Mouse (Mus musculus): ENCODE results near the gene Nrxn2. TPM values are rescaled to one million over a fixed set of nuclear protein-coding genes. Genes with fewer than 3 reads are reported as not detected.

The Nrxn2 gene
- total and polyA plus RNA-seq, 3 experiments, result 0.03 to 0.16 TPM; not detected in 1

- peaks cover 2% of the 10 kb centered on the region; the same call in 1 of the 2 replicates for H3K4me1 ChIP-seq (ENCODE audit: insufficient read depth, low read depth, low read length)
- no peaks in the 10 kb centered on the region for H3K36me3 ChIP-seq (replicated peaks)
- no peak overlapping the region for H3K4me3 ChIP-seq (ENCODE audit: low read depth, low read length)
- H3K27me3 ChIP-seq (ENCODE audit: insufficient read depth, low read length), result peaks cover 24% of the 10 kb centered on the region
- DNase-seq (ENCODE audit: low spot score) (no peak), ATAC-seq (ENCODE audit: extremely low read depth, insufficient number of reproducible peaks, low FRiP score, poor library complexity, severe bottlenecking) (no peak)
- H3K9me3 ChIP-seq (replicated peaks), result no peaks in the 10 kb centered on the region
- TF ChIP-seq TAL1 (conservative IDR thresholded peaks at IDR 0.05; ENCODE audit: low read depth, low read length), result no peak
Observed at GRCm38 (mm10) chr19:6502035-6502541, 83.6 kb downstream of the Nrxn2 start.

DNA sequence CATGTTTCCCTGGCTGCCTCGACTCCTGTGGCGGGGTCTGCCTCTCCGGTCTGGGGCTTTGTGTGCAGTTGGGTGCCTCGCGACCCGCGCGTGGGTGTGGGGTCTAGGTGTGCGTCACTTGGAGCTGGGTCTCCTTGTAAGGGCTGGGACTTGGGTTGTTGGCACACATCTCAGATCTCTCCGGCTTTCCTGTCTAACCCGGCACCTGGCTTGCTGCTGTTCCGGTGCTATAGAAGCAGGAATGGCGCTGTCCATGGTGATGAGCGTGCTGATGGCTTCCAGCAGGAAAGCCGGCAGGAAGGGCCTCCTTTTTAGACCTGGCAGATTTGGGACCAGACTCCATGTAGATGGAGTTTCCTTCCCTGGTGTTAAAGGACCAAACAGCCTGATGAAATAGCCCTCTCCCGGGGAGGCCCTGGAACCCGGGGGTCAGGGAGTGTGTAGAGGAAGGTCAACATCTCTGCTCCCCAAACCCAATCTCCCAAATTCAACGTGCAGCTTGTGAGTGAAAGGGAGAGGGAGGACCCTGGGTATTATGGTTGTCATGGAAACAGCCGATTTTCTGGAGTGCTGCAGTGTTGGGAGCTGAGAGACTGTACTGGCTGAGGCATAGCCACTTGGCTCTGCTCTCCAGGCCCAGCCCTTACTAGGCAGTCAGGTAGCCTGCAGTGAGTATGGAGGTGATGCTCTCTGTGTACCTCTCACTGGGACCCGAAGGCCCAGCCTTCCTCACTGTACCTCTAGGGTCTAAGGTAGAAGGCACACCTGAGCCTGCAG lies 84.2 kb downstream of the Nrxn2 start:
- Histone ChIP-seq H3K9me3 (replicated peaks) (no peaks in the 10 kb centered on the region), H3K36me3 (replicated peaks) (no peaks in the 10 kb centered on the region), H3K4me1 (ENCODE audit: insufficient read depth, low read depth, low read length) (peaks cover 2% of the 10 kb centered on the region; the same call in 1 of the 2 replicates), H3K4me3 (ENCODE audit: low read depth, low read length) (no peak overlapping the region), H3K27me3 (ENCODE audit: insufficient read depth, low read length) (peaks cover 27% of the 10 kb centered on the region)
- DNase-seq (ENCODE audit: low spot score), result no peak
- ATAC-seq (ENCODE audit: extremely low read depth, insufficient number of reproducible peaks, low FRiP score, poor library complexity, severe bottlenecking), result no peak
- TF ChIP-seq GATA2 (IDR thresholded peaks at IDR 0.05; ENCODE audit: borderline replicate concordance, low read depth, low read length) (no peak), CTCF (IDR thresholded peaks at IDR 0.05; ENCODE audit: low read depth, low read length) (no peak), POLR2AphosphoS5 (IDR thresholded peaks at IDR 0.05; ENCODE audit: insufficient replicate concordance, low read depth, low read length) (no peak), GATA1 (IDR thresholded peaks at IDR 0.05; ENCODE audit: borderline replicate concordance, low read length) (no peak), TAL1 (conservative IDR thresholded peaks at IDR 0.05; ENCODE audit: low read depth, low read length) (no peak)

DNA sequence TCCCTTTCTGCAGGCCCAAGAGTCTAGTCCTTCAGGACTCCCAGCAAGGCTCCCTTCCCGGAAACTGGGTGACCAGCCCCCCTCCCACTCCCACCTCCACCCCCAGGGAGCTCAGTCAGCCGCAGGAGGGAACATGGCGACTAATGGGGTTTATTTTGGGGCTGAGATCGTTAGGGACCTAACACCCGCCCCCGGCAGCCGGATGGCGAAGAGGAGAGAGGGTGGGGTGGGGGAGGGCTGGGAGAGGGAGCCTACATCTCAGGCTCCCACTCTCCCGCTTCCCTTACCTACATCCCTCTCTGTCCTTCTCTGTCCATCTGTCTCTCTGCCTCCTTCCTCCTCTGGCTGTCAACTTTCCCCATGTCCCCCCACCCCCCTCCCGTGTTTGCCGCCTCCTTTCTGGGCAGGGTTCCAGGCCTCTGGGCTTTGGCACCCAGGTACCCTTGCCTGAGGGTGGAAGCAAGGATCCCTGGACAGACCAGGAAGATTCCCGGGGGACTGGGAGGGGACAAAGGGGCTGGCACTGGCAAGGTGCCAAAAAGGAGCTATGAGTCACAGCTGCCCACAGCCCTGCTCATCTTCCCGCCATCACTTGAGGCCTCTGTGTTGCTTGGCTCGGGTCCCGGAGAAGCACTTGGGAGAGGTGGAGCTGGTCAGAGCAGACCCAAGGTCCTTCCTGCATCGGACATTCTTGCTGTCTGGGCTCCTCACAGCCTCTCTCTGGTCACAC lies 85.6 kb downstream of the Nrxn2 start:
- Histone ChIP-seq H3K4me3 (ENCODE audit: low read depth, low read length) (no peak overlapping the region), H3K27me3 (ENCODE audit: insufficient read depth, low read length) (peaks cover 27% of the 10 kb centered on the region), H3K36me3 (replicated peaks) (no peaks in the 10 kb centered on the region), H3K9me3 (replicated peaks) (no peaks in the 10 kb centered on the region), H3K4me1 (ENCODE audit: insufficient read depth, low read depth, low read length) (peaks cover 2% of the 10 kb centered on the region; the same call in 1 of the 2 replicates)
- TF ChIP-seq TAL1 (conservative IDR thresholded peaks at IDR 0.05; ENCODE audit: low read depth, low read length) (no peak), GATA2 (IDR thresholded peaks at IDR 0.05; ENCODE audit: borderline replicate concordance, low read depth, low read length) (no peak), GATA1 (IDR thresholded peaks at IDR 0.05; ENCODE audit: borderline replicate concordance, low read length) (no peak), CTCF (IDR thresholded peaks at IDR 0.05; ENCODE audit: low read depth, low read length) (no peak), POLR2AphosphoS5 (IDR thresholded peaks at IDR 0.05; ENCODE audit: insufficient replicate concordance, low read depth, low read length) (no peak)
- ATAC-seq (ENCODE audit: extremely low read depth, insufficient number of reproducible peaks, low FRiP score, poor library complexity, severe bottlenecking), result no peak
- DNase-seq (ENCODE audit: low spot score), result no peak

- Histone ChIP-seq H3K4me3 (ENCODE audit: low read depth, low read length) (no peak overlapping the region), H3K36me3 (replicated peaks) (no peaks in the 10 kb centered on the region), H3K9me3 (replicated peaks) (no peaks in the 10 kb centered on the region), H3K27me3 (ENCODE audit: insufficient read depth, low read length) (peaks cover 28% of the 10 kb centered on the region), H3K4me1 (ENCODE audit: insufficient read depth, low read depth, low read length) (peaks cover 2% of the 10 kb centered on the region; the same call in 1 of the 2 replicates)
- TF ChIP-seq TAL1 (conservative IDR thresholded peaks at IDR 0.05; ENCODE audit: low read depth, low read length) (no peak), GATA1 (IDR thresholded peaks at IDR 0.05; ENCODE audit: borderline replicate concordance, low read length) (no peak), CTCF (IDR thresholded peaks at IDR 0.05; ENCODE audit: low read depth, low read length) (no peak), POLR2AphosphoS5 (IDR thresholded peaks at IDR 0.05; ENCODE audit: insufficient replicate concordance, low read depth, low read length) (no peak), GATA2 (IDR thresholded peaks at IDR 0.05; ENCODE audit: borderline replicate concordance, low read depth, low read length) (no peak)
- no peak for ATAC-seq (ENCODE audit: extremely low read depth, insufficient number of reproducible peaks, low FRiP score, poor library complexity, severe bottlenecking)
- no peak for DNase-seq (ENCODE audit: low spot score)
Observed at GRCm38 (mm10) chr19:6504656-6505045, 86.1 kb downstream of the Nrxn2 start.

DNA sequence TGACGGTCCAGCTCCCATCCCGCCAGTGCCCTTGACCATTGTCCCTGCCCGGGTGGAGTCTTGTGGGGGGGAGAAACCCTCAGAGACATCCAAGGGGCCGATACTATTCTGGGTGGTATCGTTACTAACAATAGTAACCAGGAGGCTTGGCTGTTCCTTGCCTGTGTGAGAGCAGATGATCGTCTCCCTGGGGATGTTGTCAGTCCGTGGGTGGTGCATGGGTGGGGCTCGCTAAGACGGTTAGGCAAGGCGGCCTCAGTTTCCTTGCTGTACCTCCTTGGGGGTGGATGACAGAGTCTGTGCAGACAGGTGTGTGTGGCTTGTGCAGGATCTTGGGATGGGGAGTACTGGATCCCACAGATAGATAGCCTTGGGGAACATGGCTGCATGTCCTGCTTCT lies 88.9 kb downstream of the Nrxn2 start:
- no peak for DNase-seq (ENCODE audit: low spot score)
- Histone ChIP-seq H3K4me1 (ENCODE audit: insufficient read depth, low read depth, low read length) (peaks cover 2% of the 10 kb centered on the region; the same call in 1 of the 2 replicates), H3K9me3 (replicated peaks) (no peaks in the 10 kb centered on the region), H3K4me3 (ENCODE audit: low read depth, low read length) (no peak overlapping the region), H3K27me3 (ENCODE audit: insufficient read depth, low read length) (peaks cover 24% of the 10 kb centered on the region), H3K36me3 (replicated peaks) (no peaks in the 10 kb centered on the region)
- TF ChIP-seq GATA1 (IDR thresholded peaks at IDR 0.05; ENCODE audit: borderline replicate concordance, low read length) (no peak), POLR2AphosphoS5 (IDR thresholded peaks at IDR 0.05; ENCODE audit: insufficient replicate concordance, low read depth, low read length) (no peak), GATA2 (IDR thresholded peaks at IDR 0.05; ENCODE audit: borderline replicate concordance, low read depth, low read length) (no peak), CTCF (IDR thresholded peaks at IDR 0.05; ENCODE audit: low read depth, low read length) (no peak)
- ATAC-seq (ENCODE audit: extremely low read depth, insufficient number of reproducible peaks, low FRiP score, poor library complexity, severe bottlenecking), result no peak

GRCm38 (mm10) chr19:6509881-6510280 lies 91.3 kb downstream of the Nrxn2 start:
- ATAC-seq (ENCODE audit: extremely low read depth, insufficient number of reproducible peaks, low FRiP score, poor library complexity, severe bottlenecking) (no peak), DNase-seq (ENCODE audit: low spot score) (no peak)
- TF ChIP-seq GATA1 (IDR thresholded peaks at IDR 0.05; ENCODE audit: borderline replicate concordance, low read length), result no peak
- Histone ChIP-seq H3K36me3 (replicated peaks) (no peaks in the 10 kb centered on the region), H3K4me3 (ENCODE audit: low read depth, low read length) (no peak overlapping the region), H3K4me1 (ENCODE audit: insufficient read depth, low read depth, low read length) (peaks cover 2% of the 10 kb centered on the region; the same call in 1 of the 2 replicates), H3K9me3 (replicated peaks) (no peaks in the 10 kb centered on the region), H3K27me3 (ENCODE audit: insufficient read depth, low read length) (peaks cover 18% of the 10 kb centered on the region)

Data from G1E (cell line).